Mouse (Mus musculus) lung, adult 2 months (tissue): ENCODE results near the gene Xdh.

Source experiments
- CTCF ChIP-seq: fragments of 200-500 bp; IDR thresholded peaks from 2 replicates; pipeline ENCODE4 v1.5.1; 2011; ENCODE audit warnings: mild to moderate bottlenecking, low read length, control low read depth; ENCODE audit not compliant: insufficient read depth
- POLR2A ChIP-seq: fragments of 200-500 bp; IDR thresholded peaks from 2 replicates; pipeline ENCODE4 v1.6.1; 2011; ENCODE audit warnings: low read depth, mild to moderate bottlenecking, control low read depth, low read length, borderline replicate concordance; ENCODE audit errors: extremely low read depth

GRCm38 (mm10) chr17:73853717-73854116 lies 96.3 kb downstream of the Xdh start:
- TF ChIP-seq CTCF, result no peak
- no peak for TF ChIP-seq POLR2A
